Mouse (Mus musculus) liver, embryonic 16.5 days (tissue): Measurements from ENCODE around the gene 4921536K21Rik. TPM values are rescaled to one million over a fixed set of nuclear protein-coding genes. Genes with fewer than 3 reads are reported as not detected.

ENCODE experiments used
- ATAC-seq: fragments of 200-750 bp; cut with Nextera tagmentation; 2 replicates; pipeline ENCODE4 v1.8.0; 2017; ENCODE audit warnings: low read depth, mild to moderate bottlenecking, moderate number of reproducible peaks, moderate library complexity
- H3K27ac ChIP-seq: fragments of 300-500 bp; sonication (generic); 2 replicates; pipeline ENCODE4 v1.5.1; 2014; ENCODE audit warnings: mild to moderate bottlenecking, low read length
- H3K27me3 ChIP-seq: fragments of 300-500 bp; sonication (generic); 2 replicates; pipeline ENCODE4 v1.6.1; 2014; ENCODE audit warnings: low read depth, low read length, mixed read lengths; ENCODE audit not compliant: control insufficient read depth, insufficient read depth
- H3K36me3 ChIP-seq: fragments of 300-500 bp; sonication (generic); 2 replicates; pipeline ENCODE4 v1.6.1; 2014; ENCODE audit warnings: mild to moderate bottlenecking; ENCODE audit not compliant: control insufficient read depth, insufficient read depth
- H3K4me1 ChIP-seq: fragments of 300-500 bp; sonication (generic); 2 replicates; pipeline ENCODE4 v1.6.1; 2014; ENCODE audit warnings: low read depth, low read length, mixed read lengths; ENCODE audit not compliant: control insufficient read depth
- H3K4me2 ChIP-seq: fragments of 300-500 bp; sonication (generic); 2 replicates; pipeline ENCODE4 v1.6.1; 2014; ENCODE audit warnings: low read depth, low read length, mixed read lengths
- H3K4me3 ChIP-seq: fragments of 300-500 bp; sonication (generic); 2 replicates; pipeline ENCODE4 v1.5.1; 2014; ENCODE audit warnings: low read depth, mild to moderate bottlenecking, low read length
- H3K9ac ChIP-seq: fragments of 300-500 bp; sonication (generic); 2 replicates; pipeline ENCODE4 v1.6.1; 2014; ENCODE audit warnings: low read depth, low read length
- H3K9me3 ChIP-seq: fragments of 300-500 bp; sonication (generic); replicated peaks from 2 replicates; pipeline ENCODE4 v1.6.1; 2016; ENCODE audit warnings: low read length; ENCODE audit not compliant: control insufficient read depth
- WGBS: fragments of 180-500 bp; shearing (Covaris S2); extraction: QIAGEN DNeasy Blood & Tissue Kit; methylation state at CpG from one replicate; pipeline ENCODE4 v1.1.7; 2014; ENCODE audit not compliant: insufficient replicate concordance; 5-methylcytosine and 5-hydroxymethylcytosine counted together
- polyA plus RNA-seq: library from polyadenylated mRNA; unstranded; fragments of >200 nt; fragmentation: Nextera tagmentation; extraction: Ambion mirVana; gene quantifications from 2 replicates; pipeline ENCODE4 v1.2.1, GENCODE M21; 2015

4921536K21Rik gene
- polyA plus RNA-seq, 1 experiment from 2014 or later = not detected

- Histone ChIP-seq H3K4me2 (no peak overlapping the region), H3K4me1 (no peaks in the 10 kb centered on the region), H3K4me3 (no peak overlapping the region), H3K9ac (no peak overlapping the region), H3K27me3 (no peaks in the 10 kb centered on the region), H3K36me3 (no peaks in the 10 kb centered on the region), H3K27ac (no peak overlapping the region), H3K9me3 (no peaks in the 10 kb centered on the region)
- no peak for ATAC-seq
- WGBS = 65% methylated on average over 3 of the region's 3 CpGs
Measured at GRCm38 (mm10) chr11:3854156-3854555, 40.7 kb downstream of the 4921536K21Rik start.

DNA sequence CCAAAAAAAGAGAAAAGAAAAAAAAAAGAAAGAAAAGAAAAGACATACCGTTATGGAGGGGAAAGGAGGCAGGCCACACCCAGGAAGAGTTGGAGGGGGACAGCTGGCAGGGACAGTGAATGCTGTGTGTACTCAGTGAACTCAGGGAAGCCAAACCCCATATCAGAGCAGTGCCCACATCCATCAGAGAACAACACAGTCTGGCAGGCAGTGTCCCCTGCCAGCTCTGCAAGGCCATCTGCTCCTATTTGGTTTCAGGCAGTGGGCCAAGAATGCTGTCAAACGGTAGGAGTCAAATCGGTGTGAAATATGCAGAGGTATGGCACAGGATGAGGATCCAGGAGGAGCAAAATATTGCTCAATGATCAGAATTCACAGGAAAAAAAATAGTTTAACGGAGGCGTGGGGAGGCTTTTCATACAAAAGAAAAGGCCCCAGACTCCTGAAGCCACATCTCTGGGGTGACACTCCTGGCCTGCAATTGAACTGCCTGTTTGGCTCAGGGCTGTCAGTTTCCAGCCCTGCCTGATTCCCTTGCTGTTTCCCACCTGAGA, 41.3 kb downstream of the 4921536K21Rik start:
- H3K4me3 ChIP-seq = no peak overlapping the region
- ATAC-seq = no peak

GRCm38 (mm10) chr11:3853031-3853430, 41.9 kb downstream of the 4921536K21Rik start:
- no peak overlapping the region for H3K27ac ChIP-seq
- H3K4me2 ChIP-seq = no peak overlapping the region
- WGBS = 79% methylated on average over 10 of the region's 10 CpGs
- H3K4me3 ChIP-seq = no peak overlapping the region
- no peaks in the 10 kb centered on the region for H3K27me3 ChIP-seq
- H3K36me3 ChIP-seq = no peaks in the 10 kb centered on the region
- no peaks in the 10 kb centered on the region for H3K4me1 ChIP-seq
- ATAC-seq = no peak
- no peak overlapping the region for H3K9ac ChIP-seq
- H3K9me3 ChIP-seq = no peaks in the 10 kb centered on the region

More for the DNA sequence above, 41.3 kb downstream of the 4921536K21Rik start:
- no peaks in the 10 kb centered on the region for H3K4me1 ChIP-seq
- no peak overlapping the region for H3K4me2 ChIP-seq
- H3K36me3 ChIP-seq = no peaks in the 10 kb centered on the region
- H3K9ac ChIP-seq = no peak overlapping the region
- H3K9me3 ChIP-seq = no peaks in the 10 kb centered on the region
- H3K27ac ChIP-seq = no peak overlapping the region
- H3K27me3 ChIP-seq = no peaks in the 10 kb centered on the region
- WGBS = 69% methylated on average over 5 of the region's 5 CpGs

- H3K4me1 ChIP-seq = no peaks in the 10 kb centered on the region
- H3K4me3 ChIP-seq = no peak overlapping the region
- WGBS = 46% methylated on average over 4 of the region's 4 CpGs
- no peaks in the 10 kb centered on the region for H3K36me3 ChIP-seq
- H3K27me3 ChIP-seq = no peaks in the 10 kb centered on the region
- H3K9me3 ChIP-seq = no peaks in the 10 kb centered on the region
- no peak for ATAC-seq
- no peak overlapping the region for H3K9ac ChIP-seq
- no peak overlapping the region for H3K27ac ChIP-seq
- no peak overlapping the region for H3K4me2 ChIP-seq
Measured at GRCm38 (mm10) chr11:3851872-3852271, 43.0 kb downstream of the 4921536K21Rik start.

DNA sequence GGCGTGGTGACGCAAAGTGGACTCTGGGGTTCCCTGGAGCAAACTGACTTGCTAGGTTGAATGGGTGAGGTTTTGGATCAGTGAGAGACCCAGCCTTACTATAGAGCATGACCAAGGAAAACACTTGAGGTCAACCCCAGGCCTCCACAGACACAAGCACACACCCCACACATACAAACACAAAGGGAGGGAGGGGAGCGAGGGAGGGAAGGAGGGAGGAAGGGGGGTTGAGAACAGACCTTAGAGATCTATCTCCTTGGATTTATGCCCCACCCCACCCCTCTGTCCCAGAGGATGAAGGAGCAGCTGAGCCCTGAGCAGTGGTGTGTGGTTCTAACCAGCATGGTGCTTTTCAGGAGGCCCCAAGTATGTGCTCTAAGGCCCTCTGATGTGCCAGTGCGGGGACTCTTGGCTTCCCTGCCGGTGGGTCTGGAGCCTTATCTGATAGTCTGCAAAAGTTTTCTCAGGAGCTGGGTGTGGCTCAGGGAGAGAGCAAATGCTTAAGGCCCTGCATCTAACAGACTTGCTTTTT, 44.1 kb downstream of the 4921536K21Rik start:
- H3K4me1 ChIP-seq = no peaks in the 10 kb centered on the region
- no peak overlapping the region for H3K9ac ChIP-seq
- no peaks in the 10 kb centered on the region for H3K36me3 ChIP-seq
- no peak overlapping the region for H3K4me3 ChIP-seq
- H3K27me3 ChIP-seq = no peaks in the 10 kb centered on the region
- no peak overlapping the region for H3K27ac ChIP-seq
- H3K9me3 ChIP-seq = no peaks in the 10 kb centered on the region
- ATAC-seq = no peak
- WGBS = 43% methylated on average over 5 of the region's 5 CpGs
- no peak overlapping the region for H3K4me2 ChIP-seq

GRCm38 (mm10) chr11:3850315-3850614, 44.6 kb downstream of the 4921536K21Rik start:
- Histone ChIP-seq H3K36me3 (no peaks in the 10 kb centered on the region), H3K4me2 (no peak overlapping the region), H3K9me3 (no peaks in the 10 kb centered on the region), H3K27ac (no peak overlapping the region), H3K4me3 (no peak overlapping the region), H3K27me3 (no peaks in the 10 kb centered on the region), H3K4me1 (no peaks in the 10 kb centered on the region), H3K9ac (no peak overlapping the region)
- WGBS = 67% methylated on average over 2 of the region's 2 CpGs
- ATAC-seq = no peak

- H3K4me1 ChIP-seq = no peaks in the 10 kb centered on the region
- H3K36me3 ChIP-seq = no peaks in the 10 kb centered on the region
- no peak for ATAC-seq
- H3K4me2 ChIP-seq = no peak overlapping the region
- H3K9me3 ChIP-seq = no peaks in the 10 kb centered on the region
- H3K4me3 ChIP-seq = no peak overlapping the region
- H3K27ac ChIP-seq = no peak overlapping the region
- H3K9ac ChIP-seq = no peak overlapping the region
- no peaks in the 10 kb centered on the region for H3K27me3 ChIP-seq
- WGBS = 53% methylated on average over 15 of the region's 15 CpGs
Measured at GRCm38 (mm10) chr11:3849469-3850314, 45.2 kb downstream of the 4921536K21Rik start.

- 66% methylated on average over 2 of the region's 2 CpGs for WGBS
- H3K36me3 ChIP-seq = no peaks in the 10 kb centered on the region
- no peaks in the 10 kb centered on the region for H3K4me1 ChIP-seq
- H3K27me3 ChIP-seq = no peaks in the 10 kb centered on the region
- no peaks in the 10 kb centered on the region for H3K9me3 ChIP-seq
- ATAC-seq = no peak
- H3K9ac ChIP-seq = no peak overlapping the region
- no peak overlapping the region for H3K4me3 ChIP-seq
- no peak overlapping the region for H3K4me2 ChIP-seq
- H3K27ac ChIP-seq = no peak overlapping the region
Measured at GRCm38 (mm10) chr11:3846351-3846750, 48.5 kb downstream of the 4921536K21Rik start.
